Mouse (Mus musculus) hindbrain, embryonic 14.5 days (tissue): ENCODE data around the gene Hsd17b1. TPM values are rescaled to one million over a fixed set of nuclear protein-coding genes. Genes with fewer than 3 reads are reported as not detected.

Source experiments
- ATAC-seq: fragments of 200-750 bp; cut with Nextera tagmentation; 2 replicates; pipeline ENCODE4 v1.8.0; 2017; ENCODE audit warnings: moderate number of reproducible peaks, mild to moderate bottlenecking, moderate TSS enrichment, moderate library complexity; ENCODE audit not compliant: low FRiP score
- DNase-seq: peaks from one replicate; pipeline ENCODE4 v3.0.0-alpha.2; 2015; ENCODE audit warnings: low spot score
- H3K27ac ChIP-seq: fragments of 300-500 bp; sonication (generic); 2 replicates; pipeline ENCODE4 v1.5.1; 2014; ENCODE audit warnings: mild to moderate bottlenecking, moderate library complexity
- H3K27me3 ChIP-seq: fragments of 300-500 bp; sonication (generic); 2 replicates; pipeline ENCODE4 v1.6.1; 2014; ENCODE audit warnings: mild to moderate bottlenecking, low read length, mixed read lengths; ENCODE audit not compliant: control insufficient read depth, insufficient read depth
- H3K36me3 ChIP-seq: fragments of 300-500 bp; sonication (generic); replicated peaks from 2 replicates; pipeline ENCODE4 v1.6.1; 2014; ENCODE audit not compliant: control insufficient read depth, insufficient read depth
- H3K4me1 ChIP-seq: fragments of 300-500 bp; sonication (generic); replicated peaks from 2 replicates; pipeline ENCODE4 v1.6.1; 2014; ENCODE audit warnings: antibody characterized with exemption, low read length, mixed read lengths; ENCODE audit not compliant: control insufficient read depth, insufficient read depth
- H3K4me2 ChIP-seq: fragments of 300-500 bp; sonication (generic); replicated peaks from 2 replicates; pipeline ENCODE4 v1.6.1; 2014; ENCODE audit warnings: mild to moderate bottlenecking, moderate library complexity
- H3K4me3 ChIP-seq: fragments of 300-500 bp; sonication (generic); replicated peaks from 2 replicates; pipeline ENCODE4 v1.5.1; 2014; ENCODE audit warnings: mild to moderate bottlenecking, low read length
- H3K9ac ChIP-seq: fragments of 300-500 bp; sonication (generic); 2 replicates; pipeline ENCODE4 v1.6.1; 2014
- H3K9me3 ChIP-seq: fragments of 300-500 bp; sonication (generic); 2 replicates; pipeline ENCODE4 v1.6.1; 2016; ENCODE audit warnings: low read length; ENCODE audit not compliant: control insufficient read depth
- WGBS: fragments of 180-500 bp; shearing (Covaris S2); extraction: QIAGEN DNeasy Blood & Tissue Kit; methylation state at CpG from one replicate; pipeline ENCODE4 v1.1.7; 2014; 5-methylcytosine and 5-hydroxymethylcytosine counted together
- polyA plus RNA-seq: library from polyadenylated mRNA; unstranded; fragments of >200 nt; fragmentation: Nextera tagmentation; extraction: Ambion mirVana; gene quantifications from 2 replicates; pipeline ENCODE4 v1.2.1, GENCODE M21; 2014

Gene Hsd17b1
- polyA plus RNA-seq, 1 experiment from 2014 or later, result not detected

GRCm38 (mm10) chr11:101056885-101057284 is 21.3 kb upstream of the Hsd17b1 start:
- Histone ChIP-seq H3K36me3 (peaks cover 83% of the 10 kb centered on the region), H3K4me1 (no peaks in the 10 kb centered on the region), H3K27me3 (no peaks in the 10 kb centered on the region), H3K9me3 (no peaks in the 10 kb centered on the region), H3K4me3 (no peak overlapping the region), H3K4me2 (no peak overlapping the region), H3K27ac (no peak overlapping the region), H3K9ac (no peak overlapping the region)
- ATAC-seq (no peak), DNase-seq (no peak)
- WGBS, result 55% methylated on average over 8 of the region's 8 CpGs

DNA sequence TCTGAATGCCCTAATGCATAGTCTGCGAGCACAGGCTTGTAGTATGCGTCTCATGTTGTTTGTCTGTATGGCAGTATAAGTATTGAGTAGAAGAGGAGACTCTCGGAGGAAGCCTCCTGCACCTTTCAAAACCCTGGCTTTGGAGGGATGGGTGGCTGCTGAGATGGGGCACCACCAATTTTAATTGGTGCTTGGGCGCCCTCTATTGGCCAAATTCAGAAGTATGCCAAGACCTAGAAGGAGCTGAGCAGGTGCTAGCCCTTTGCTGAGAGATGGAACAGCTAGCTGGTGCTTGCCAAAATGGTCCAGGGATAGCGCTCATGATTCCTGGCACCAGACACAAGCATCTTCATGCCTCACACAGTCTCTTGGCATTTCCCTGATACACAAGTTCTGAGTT is 20.4 kb upstream of the Hsd17b1 start:
- WGBS, result 28% methylated on average over 5 of the region's 5 CpGs
- DNase-seq (peak; percentile 85), ATAC-seq (no peak)
- Histone ChIP-seq H3K36me3 (peaks cover 83% of the 10 kb centered on the region), H3K4me2 (no peak overlapping the region), H3K4me3 (no peak overlapping the region), H3K27me3 (no peaks in the 10 kb centered on the region), H3K9me3 (no peaks in the 10 kb centered on the region), H3K9ac (no peak overlapping the region), H3K27ac (no peak overlapping the region), H3K4me1 (no peaks in the 10 kb centered on the region)

DNA sequence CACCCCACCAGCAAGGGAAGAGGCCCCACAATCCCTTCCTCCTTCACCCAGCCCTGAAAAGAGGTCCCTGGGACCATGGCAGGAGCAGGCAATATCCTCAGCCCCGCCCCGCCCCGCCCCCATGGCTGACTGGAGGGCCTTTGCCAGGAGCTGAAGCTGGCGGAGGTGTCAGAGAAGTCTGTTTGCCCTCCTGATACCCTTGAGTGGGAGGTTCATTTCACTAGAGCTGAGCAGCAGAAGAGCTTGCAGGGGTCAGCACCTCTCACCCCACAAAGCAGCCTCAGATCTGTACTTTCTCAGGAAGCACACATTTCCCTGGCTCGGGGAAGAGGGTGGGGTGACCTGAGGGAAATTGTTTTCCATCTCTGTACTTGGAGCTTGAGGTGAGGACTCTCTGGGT is 19.5 kb upstream of the Hsd17b1 start:
- no peaks in the 10 kb centered on the region for H3K9me3 ChIP-seq
- WGBS, result 82% methylated on average over 5 of the region's 5 CpGs
- DNase-seq (no peak), ATAC-seq (no peak)
- no peak overlapping the region for H3K4me3 ChIP-seq
- H3K4me2 ChIP-seq, result no peak overlapping the region
- no peak overlapping the region for H3K9ac ChIP-seq
- H3K36me3 ChIP-seq, result peaks cover 82% of the 10 kb centered on the region
- H3K27me3 ChIP-seq, result no peaks in the 10 kb centered on the region
- no peaks in the 10 kb centered on the region for H3K4me1 ChIP-seq
- H3K27ac ChIP-seq, result no peak overlapping the region

DNA sequence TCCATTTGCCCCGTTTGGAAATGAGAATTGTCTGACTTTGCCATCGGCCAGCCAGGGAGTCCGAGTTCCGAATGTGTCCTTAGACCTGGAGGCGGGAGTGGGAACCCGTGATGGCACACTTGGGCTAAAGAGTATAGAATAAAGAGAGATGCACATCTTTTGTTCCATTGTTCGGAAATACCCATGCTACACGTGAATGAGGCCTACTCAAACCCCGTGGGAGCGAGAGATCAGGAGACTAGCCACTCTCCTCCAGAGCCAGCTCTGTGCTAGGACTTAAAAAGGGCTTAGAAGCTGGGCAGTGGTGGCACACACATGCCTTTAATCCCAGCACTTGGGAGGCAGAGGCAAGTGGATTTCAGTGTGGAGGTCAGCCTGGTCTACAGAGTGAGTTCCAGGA is 18.7 kb upstream of the Hsd17b1 start:
- DNase-seq (no peak), ATAC-seq (no peak)
- no peak overlapping the region for H3K4me2 ChIP-seq
- no peaks in the 10 kb centered on the region for H3K9me3 ChIP-seq
- H3K4me3 ChIP-seq, result no peak overlapping the region
- H3K9ac ChIP-seq, result no peak overlapping the region
- H3K4me1 ChIP-seq, result no peaks in the 10 kb centered on the region
- H3K36me3 ChIP-seq, result peaks cover 80% of the 10 kb centered on the region
- WGBS, result 71% methylated on average over 10 of the region's 10 CpGs
- H3K27me3 ChIP-seq, result no peaks in the 10 kb centered on the region
- H3K27ac ChIP-seq, result peak overlapping the region; percentile 69; the same call in 1 of the 2 replicates

- 81% methylated on average over 8 of the region's 8 CpGs for WGBS
- Histone ChIP-seq H3K4me3 (no peak overlapping the region), H3K27ac (peak overlapping the region; percentile 69; the same call in 1 of the 2 replicates), H3K27me3 (no peaks in the 10 kb centered on the region), H3K4me1 (no peaks in the 10 kb centered on the region), H3K4me2 (no peak overlapping the region), H3K9ac (no peak overlapping the region), H3K9me3 (no peaks in the 10 kb centered on the region), H3K36me3 (peaks cover 74% of the 10 kb centered on the region)
- ATAC-seq (no peak), DNase-seq (no peak)
These were observed 18.1 kb upstream of the Hsd17b1 start for GRCm38 (mm10) chr11:101060126-101060525.

- no peaks in the 10 kb centered on the region for H3K27me3 ChIP-seq
- no peaks in the 10 kb centered on the region for H3K4me1 ChIP-seq
- no peak for ATAC-seq
- H3K4me3 ChIP-seq, result no peak overlapping the region
- H3K27ac ChIP-seq, result no peak overlapping the region
- 89% methylated on average over 5 of the region's 5 CpGs for WGBS
- no peak overlapping the region for H3K4me2 ChIP-seq
- H3K9ac ChIP-seq, result no peak overlapping the region
- H3K9me3 ChIP-seq, result no peaks in the 10 kb centered on the region
- no peak for DNase-seq
- H3K36me3 ChIP-seq, result peaks cover 65% of the 10 kb centered on the region
These were observed 17.2 kb upstream of the Hsd17b1 start for GRCm38 (mm10) chr11:101061049-101061448.

- H3K27me3 ChIP-seq, result no peaks in the 10 kb centered on the region
- H3K4me2 ChIP-seq, result no peak overlapping the region
- no peaks in the 10 kb centered on the region for H3K9me3 ChIP-seq
- H3K4me1 ChIP-seq, result no peaks in the 10 kb centered on the region
- H3K4me3 ChIP-seq, result no peak overlapping the region
- H3K9ac ChIP-seq, result no peak overlapping the region
- ATAC-seq (no peak), DNase-seq (no peak)
- WGBS, result 76% methylated on average over 12 of the region's 12 CpGs
- H3K36me3 ChIP-seq, result peaks cover 55% of the 10 kb centered on the region
- no peak overlapping the region for H3K27ac ChIP-seq
These were observed 15.9 kb upstream of the Hsd17b1 start for GRCm38 (mm10) chr11:101062165-101062884.

DNA sequence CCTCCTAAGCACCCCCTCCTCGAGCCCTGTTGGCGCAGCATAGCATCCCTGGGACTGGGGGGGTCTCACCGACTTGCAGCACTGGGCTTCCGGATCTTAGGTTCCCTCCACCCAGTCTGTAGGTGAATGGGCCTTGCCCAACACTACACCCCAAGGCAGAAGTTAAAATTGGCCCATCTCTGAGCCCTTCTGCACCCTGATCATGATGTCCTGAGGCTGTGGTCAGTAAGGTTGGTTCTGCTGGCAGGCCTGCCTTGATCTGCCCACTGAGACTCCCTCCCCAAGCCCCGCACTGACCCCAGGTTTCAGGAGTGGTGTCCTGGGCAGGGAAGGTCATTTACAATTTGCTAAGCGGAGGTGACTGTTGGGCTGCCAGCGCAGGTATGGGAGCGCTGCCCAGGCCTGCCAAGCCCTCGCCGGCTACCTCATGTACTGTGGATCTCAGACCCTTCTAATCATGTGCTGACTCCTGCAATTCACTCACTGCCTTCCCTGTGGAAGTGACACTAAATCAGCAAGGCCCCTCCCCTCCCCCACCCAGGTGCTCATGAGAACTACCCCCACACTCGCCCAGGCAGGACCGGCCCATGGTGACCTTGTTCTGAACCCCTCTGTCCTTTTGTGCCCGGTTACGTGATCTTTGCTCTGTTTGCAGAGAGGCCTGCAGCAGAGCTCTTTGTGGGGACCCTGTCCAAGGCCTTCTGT is 15.1 kb upstream of the Hsd17b1 start:
- no peak overlapping the region for H3K9ac ChIP-seq
- no peaks in the 10 kb centered on the region for H3K4me1 ChIP-seq
- peak overlapping the region; percentile 38; the same call in 1 of the 2 replicates for H3K27ac ChIP-seq
- no peaks in the 10 kb centered on the region for H3K27me3 ChIP-seq
- H3K36me3 ChIP-seq, result peaks cover 49% of the 10 kb centered on the region
- no peak overlapping the region for H3K4me2 ChIP-seq
- DNase-seq, result no peak
- 77% methylated on average over 14 of the region's 14 CpGs for WGBS
- H3K4me3 ChIP-seq, result no peak overlapping the region
- no peaks in the 10 kb centered on the region for H3K9me3 ChIP-seq
- ATAC-seq, result no peak

DNA sequence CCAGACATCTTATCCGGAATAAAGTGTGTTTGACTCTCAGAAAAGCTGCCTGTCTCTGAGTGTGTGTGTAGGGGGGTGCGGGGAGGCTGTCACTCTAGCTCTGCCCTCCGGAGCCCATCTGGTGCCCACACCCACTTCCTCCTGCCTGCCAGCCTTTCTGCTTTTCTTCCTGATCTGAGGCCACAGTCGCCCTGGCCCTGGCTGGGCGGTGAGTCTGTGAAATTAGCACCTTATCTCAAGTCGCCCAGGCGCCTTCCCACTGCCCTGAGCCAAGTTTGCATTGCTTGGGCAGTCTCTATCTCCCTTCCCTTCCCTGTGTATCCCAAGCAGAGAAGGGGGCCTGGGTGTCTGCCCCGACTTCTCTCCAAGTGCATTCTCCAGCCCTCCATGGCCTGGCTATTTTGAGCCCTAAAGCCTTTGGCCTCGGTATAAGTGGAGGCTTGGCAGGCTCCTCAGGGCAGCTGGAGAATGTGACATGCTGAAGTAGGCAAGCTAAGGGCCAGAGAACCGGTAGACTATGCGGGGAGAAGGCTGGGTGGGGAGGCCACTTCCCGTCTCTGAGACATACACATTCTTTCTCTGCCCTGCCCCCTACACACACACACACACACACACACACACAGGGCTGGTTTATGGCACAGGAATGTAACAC is 14.4 kb upstream of the Hsd17b1 start:
- Histone ChIP-seq H3K4me2 (no peak overlapping the region), H3K27ac (peak overlapping the region; percentile 38; the same call in 1 of the 2 replicates), H3K9me3 (no peaks in the 10 kb centered on the region), H3K4me3 (no peak overlapping the region), H3K36me3 (peaks cover 42% of the 10 kb centered on the region), H3K9ac (no peak overlapping the region), H3K27me3 (no peaks in the 10 kb centered on the region), H3K4me1 (no peaks in the 10 kb centered on the region)
- ATAC-seq (no peak), DNase-seq (no peak)
- WGBS, result 62% methylated on average over 12 of the region's 12 CpGs
